Mouse (Mus musculus) ES-E14 (cell line): ENCODE measurements around the gene Pnpla2.

Experiments
- HCFC1 ChIP-seq: IDR thresholded peaks from 2 replicates; pipeline ENCODE4 v1.6.1; 2012; ENCODE audit warnings: low read length, inconsistent platforms, borderline replicate concordance; ENCODE audit not compliant: insufficient read depth
- MAFK ChIP-seq: IDR thresholded peaks from 2 replicates; pipeline ENCODE4 v1.6.1; 2014; ENCODE audit warnings: mild to moderate bottlenecking, low read depth, low read length, inconsistent platforms; ENCODE audit not compliant: insufficient read depth
- ZC3H11A ChIP-seq: IDR thresholded peaks from 2 replicates; pipeline ENCODE4 v1.6.1; 2012; ENCODE audit warnings: low read depth, mild to moderate bottlenecking, inconsistent platforms, low read length, borderline replicate concordance

DNA sequence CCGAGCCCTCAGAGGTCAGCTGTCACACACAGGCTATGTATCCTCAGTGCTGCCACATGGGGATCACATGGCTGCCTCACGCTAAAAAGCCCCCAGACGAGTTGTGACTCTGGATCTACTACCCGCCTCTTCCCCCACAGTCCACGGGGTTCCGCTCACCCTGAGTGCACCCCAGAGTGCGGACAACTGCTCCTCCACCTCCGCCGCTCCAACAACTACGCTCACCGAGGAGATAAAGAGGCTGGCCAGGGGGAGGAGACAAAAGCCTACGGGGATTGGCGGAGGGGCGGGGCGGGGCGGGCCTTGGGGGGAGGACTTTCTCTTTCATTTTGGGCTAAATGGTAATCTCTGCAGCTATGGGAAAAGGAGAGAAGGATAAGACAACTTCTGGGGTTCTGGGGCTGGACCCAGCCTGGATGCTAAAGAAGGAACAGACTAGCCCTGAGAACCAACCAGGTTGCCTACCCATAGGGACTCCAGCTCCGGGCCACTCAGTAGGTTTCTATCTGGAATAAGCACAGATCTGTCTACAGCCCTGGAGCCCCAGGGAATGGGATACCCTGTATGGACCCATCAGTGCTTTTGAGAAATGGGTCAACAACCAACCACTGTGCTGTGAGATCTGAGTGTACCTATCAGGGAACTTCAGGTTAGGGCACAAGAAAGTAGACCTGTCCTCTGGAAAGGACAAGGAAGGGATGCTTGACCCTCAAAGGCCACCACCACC, 19.7 kb upstream of the Pnpla2 start:
- no peak for TF ChIP-seq ZC3H11A
- TF ChIP-seq HCFC1: no peak
- no peak for TF ChIP-seq MAFK
